ENCODE assay signal across 26 mouse cellular contexts in the genomic region with DNA sequence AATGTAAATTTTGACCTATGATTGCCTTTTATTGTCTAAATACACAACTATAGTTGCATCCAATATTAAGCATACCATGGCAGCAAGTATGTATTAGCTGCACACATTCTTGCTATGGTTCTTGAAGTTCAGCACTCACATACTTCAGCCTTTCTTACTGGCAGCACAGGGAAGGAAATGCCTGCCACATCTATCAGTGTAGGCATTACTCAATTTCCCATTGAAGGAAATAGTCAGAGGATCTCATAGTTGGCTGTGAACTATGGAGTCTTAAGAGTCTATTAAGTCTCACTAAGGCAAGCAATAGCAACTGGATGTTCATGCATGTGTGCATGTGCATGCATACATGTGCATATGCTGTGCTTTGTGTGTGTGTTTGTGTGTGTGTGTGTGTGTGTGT. TPM values are rescaled to one million over a fixed set of nuclear protein-coding genes. Genes with fewer than 3 reads are reported as not detected.
"Had no signal": no experiment of that assay in that cellular context is flagged by ENCODE, and none has a peak within 500 bp of the region (broad histone marks: within the 10 kb centered on the region; RNA-seq: fewer than 3 reads in every experiment).

No protein-coding gene starts in this region.

- ATAC-seq: hindbrain, embryonic 16.5 days; inflammation-experienced regulatory T-cells, adult 6 months; intestine, postnatal 0 days had no signal

- DNase-seq: gastrocnemius, postnatal 14 days; gastrocnemius, postnatal 36 days; heart, adult 18-20 months; heart, postnatal 10 days; heart, postnatal 4 days; kidney, adult 18-20 months; kidney, adult 8-10 months; kidney, postnatal 10 days; kidney, postnatal 25 days; kidney, postnatal 4 days; liver had no signal

- H3K27me3 ChIP-seq: heart, embryonic 12.5 days; hindbrain, embryonic 12.5 days; limb, embryonic 12.5 days had no signal

- H3K4me2 ChIP-seq: heart, embryonic 12.5 days; hindbrain, embryonic 12.5 days; hindbrain, embryonic 14.5 days; limb, embryonic 12.5 days; liver, embryonic 11.5 days had no signal

- H3K27ac ChIP-seq: heart, embryonic 10.5 days; hindbrain, embryonic 10.5 days; hindbrain, embryonic 12.5 days; hindbrain, embryonic 14.5 days; layer of hippocampus, adult 2 months; left cerebral cortex, adult 2 months; limb, embryonic 10.5 days; limb, embryonic 12.5 days had no signal

- H3K36me3 ChIP-seq: heart, embryonic 10.5 days; heart, embryonic 12.5 days; hindbrain, embryonic 10.5 days; hindbrain, embryonic 12.5 days; limb, embryonic 10.5 days; limb, embryonic 12.5 days had no signal

- H3K4me1 ChIP-seq: heart, embryonic 10.5 days; heart, embryonic 12.5 days; hindbrain, embryonic 10.5 days; limb, embryonic 10.5 days; limb, embryonic 12.5 days had no signal

- H3K4me3 ChIP-seq: heart, embryonic 10.5 days; heart, embryonic 12.5 days; hindbrain, embryonic 10.5 days; hindbrain, embryonic 12.5 days; layer of hippocampus, adult 2 months; left cerebral cortex, adult 2 months; limb, embryonic 10.5 days; limb, embryonic 12.5 days had no signal

- H3K9ac ChIP-seq: heart, embryonic 12.5 days; hindbrain, embryonic 12.5 days; hindbrain, embryonic 14.5 days; limb, embryonic 12.5 days had no signal

- H3K9me3 ChIP-seq: heart, embryonic 10.5 days; heart, embryonic 12.5 days; hindbrain, embryonic 10.5 days; hindbrain, embryonic 12.5 days; limb, embryonic 10.5 days; limb, embryonic 12.5 days had no signal

RNA-seq across cellular contexts. Expression of a gene that starts 41.3 kb away (rescaled TPM):
- total RNA-seq: gastrocnemius, adult 18-20 months; gastrocnemius, adult 8-10 months; gastrocnemius, postnatal 14 days; gastrocnemius, postnatal 36 days; left cerebral cortex, adult 2 months had no signal
- polyA plus RNA-seq: inflammation-experienced regulatory T-cells, adult 6 months had no signal
